Mouse (Mus musculus) midbrain, embryonic 13.5 days (tissue): ENCODE data around the gene A530016L24Rik. TPM values are rescaled to one million over a fixed set of nuclear protein-coding genes. Genes with fewer than 3 reads are reported as not detected.

Source experiments
- ATAC-seq: fragments of 200-750 bp; cut with Nextera tagmentation; 2 replicates; pipeline ENCODE4 v1.8.0; 2017; ENCODE audit warnings: mild to moderate bottlenecking, moderate TSS enrichment, moderate library complexity
- H3K27ac ChIP-seq: fragments of 300-500 bp; sonication (generic); 2 replicates; pipeline ENCODE4 v1.5.1; 2015; ENCODE audit warnings: inconsistent platforms, mild to moderate bottlenecking, moderate library complexity
- H3K27me3 ChIP-seq: fragments of 300-500 bp; sonication (generic); 2 replicates; pipeline ENCODE4 v1.6.1; 2015; ENCODE audit warnings: mild to moderate bottlenecking, inconsistent platforms
- H3K36me3 ChIP-seq: fragments of 300-500 bp; sonication (generic); 2 replicates; pipeline ENCODE4 v1.6.1; 2015; ENCODE audit warnings: mild to moderate bottlenecking, inconsistent platforms
- H3K4me1 ChIP-seq: fragments of 300-500 bp; sonication (generic); replicated peaks from 2 replicates; pipeline ENCODE4 v1.6.1; 2015; ENCODE audit warnings: inconsistent platforms
- H3K4me2 ChIP-seq: fragments of 300-500 bp; sonication (generic); replicated peaks from 2 replicates; pipeline ENCODE4 v1.6.1; 2015; ENCODE audit warnings: moderate library complexity, mild to moderate bottlenecking, inconsistent platforms
- H3K4me3 ChIP-seq: fragments of 300-500 bp; sonication (generic); replicated peaks from 2 replicates; pipeline ENCODE4 v1.5.1; 2015; ENCODE audit warnings: mild to moderate bottlenecking, inconsistent platforms
- H3K9ac ChIP-seq: fragments of 300-500 bp; sonication (generic); replicated peaks from 2 replicates; pipeline ENCODE4 v1.6.1; 2015; ENCODE audit warnings: mild to moderate bottlenecking, inconsistent platforms
- H3K9me3 ChIP-seq: fragments of 300-500 bp; sonication (generic); 2 replicates; pipeline ENCODE4 v1.6.1; 2016; ENCODE audit warnings: mild to moderate bottlenecking, inconsistent platforms
- WGBS: fragments of 180-500 bp; shearing (Covaris S2); methylation state at CpG from one replicate; pipeline ENCODE4 v1.1.7; 2015; 5-methylcytosine and 5-hydroxymethylcytosine counted together
- polyA plus RNA-seq: library from polyadenylated mRNA; unstranded; fragments of >200 nt; fragmentation: Nextera tagmentation; extraction: Ambion mirVana; gene quantifications from 2 replicates; pipeline ENCODE4 v1.2.1, GENCODE M21; 2015

A530016L24Rik gene
- 0.09 and 0.15 TPM in 2 replicates for polyA plus RNA-seq

- 88% methylated on average over 8 of the region's 8 CpGs for WGBS
- Histone ChIP-seq H3K27ac (no peak within 1 kb of the TSS), H3K4me1 (peaks cover 12% of the 10 kb centered on the region), H3K4me3 (no peak within 1 kb of the TSS), H3K36me3 (no peaks in the 10 kb centered on the region), H3K9ac (no peak within 1 kb of the TSS), H3K4me2 (no peak within 1 kb of the TSS), H3K9me3 (no peaks in the 10 kb centered on the region), H3K27me3 (0 out of 2 replicates have a peak, but pooled peaks cover 6% of the 10 kb centered on the region)
- ATAC-seq, result no peak
These were observed at the start of gene A530016L24Rik for GRCm38 (mm10) chr12:112489134-112489533. Gene A530016L24Rik (plus strand): TSS chr12:112489448.

- Histone ChIP-seq H3K4me2 (no peak overlapping the region), H3K9me3 (no peaks in the 10 kb centered on the region), H3K27ac (no peak overlapping the region), H3K4me1 (peaks cover 18% of the 10 kb centered on the region), H3K9ac (no peak overlapping the region), H3K27me3 (peaks cover 15% of the 10 kb centered on the region), H3K4me3 (no peak overlapping the region), H3K36me3 (no peaks in the 10 kb centered on the region)
- ATAC-seq, result no peak
- 67% methylated on average over 1 of the region's 1 CpGs for WGBS
These were observed 49.3 kb upstream of the A530016L24Rik start for GRCm38 (mm10) chr12:112439993-112440392.

GRCm38 (mm10) chr12:112449144-112449827 is 40.0 kb upstream of the A530016L24Rik start:
- Histone ChIP-seq H3K9me3 (peaks cover 13% of the 10 kb centered on the region), H3K36me3 (no peaks in the 10 kb centered on the region), H3K27me3 (no peaks in the 10 kb centered on the region; the same call in 1 of the 2 replicates), H3K4me3 (no peak overlapping the region), H3K4me1 (peaks cover 27% of the 10 kb centered on the region), H3K9ac (0 out of 2 replicates have a peak overlapping the region, but pooled peaks have one; percentile 3), H3K4me2 (no peak overlapping the region), H3K27ac (0 out of 2 replicates have a peak overlapping the region, but pooled peaks have one; percentile 44)
- no peak for ATAC-seq
- WGBS, result 56% methylated on average over 18 of the region's 18 CpGs

- no peak overlapping the region for H3K9ac ChIP-seq
These were observed 39.4 kb upstream of the A530016L24Rik start for GRCm38 (mm10) chr12:112449828-112450180.

GRCm38 (mm10) chr12:112450883-112451282 is 38.4 kb upstream of the A530016L24Rik start:
- peak; percentile 54 for ATAC-seq
- 13% methylated on average over 6 of the region's 6 CpGs for WGBS

More at GRCm38 (mm10) chr12:112449828-112450180, 39.4 kb upstream of the A530016L24Rik start:
- H3K36me3 ChIP-seq, result no peaks in the 10 kb centered on the region
- no peak for ATAC-seq
- H3K4me3 ChIP-seq, result no peak overlapping the region
- H3K4me2 ChIP-seq, result no peak overlapping the region
- H3K9me3 ChIP-seq, result peaks cover 13% of the 10 kb centered on the region
- H3K4me1 ChIP-seq, result peaks cover 27% of the 10 kb centered on the region
- H3K27me3 ChIP-seq, result no peaks in the 10 kb centered on the region; the same call in 1 of the 2 replicates
- 67% methylated on average over 8 of the region's 8 CpGs for WGBS
- H3K27ac ChIP-seq, result 0 out of 2 replicates have a peak overlapping the region, but pooled peaks have one; percentile 44

GRCm38 (mm10) chr12:112451381-112451780 is 37.9 kb upstream of the A530016L24Rik start:
- Histone ChIP-seq H3K4me2 (no peak overlapping the region), H3K9me3 (peaks cover 11% of the 10 kb centered on the region), H3K9ac (no peak overlapping the region), H3K36me3 (no peaks in the 10 kb centered on the region), H3K4me1 (peaks cover 27% of the 10 kb centered on the region), H3K27ac (no peak overlapping the region), H3K4me3 (no peak overlapping the region), H3K27me3 (peaks cover 2% of the 10 kb centered on the region)
- 77% methylated on average over 1 of the region's 1 CpGs for WGBS
- peak; percentile 53 for ATAC-seq

More at GRCm38 (mm10) chr12:112450883-112451282, 38.4 kb upstream of the A530016L24Rik start:
- Histone ChIP-seq H3K36me3 (no peaks in the 10 kb centered on the region), H3K9me3 (peaks cover 13% of the 10 kb centered on the region), H3K27ac (0 out of 2 replicates have a peak overlapping the region, but pooled peaks have one; percentile 3), H3K27me3 (peaks cover under 1% of the 10 kb centered on the region; the same call in 1 of the 2 replicates), H3K9ac (no peak overlapping the region), H3K4me3 (no peak overlapping the region), H3K4me2 (no peak overlapping the region), H3K4me1 (peaks cover 27% of the 10 kb centered on the region)

- no peaks in the 10 kb centered on the region for H3K36me3 ChIP-seq
- no peak overlapping the region for H3K4me3 ChIP-seq
- peaks cover 2% of the 10 kb centered on the region for H3K27me3 ChIP-seq
- H3K9me3 ChIP-seq, result peaks cover 6% of the 10 kb centered on the region; the same call in 1 of the 2 replicates
- ATAC-seq, result no peak
- H3K27ac ChIP-seq, result no peak overlapping the region
- no peak overlapping the region for H3K9ac ChIP-seq
- WGBS, result 71% methylated on average over 9 of the region's 9 CpGs
- no peak overlapping the region for H3K4me2 ChIP-seq
- H3K4me1 ChIP-seq, result peaks cover 27% of the 10 kb centered on the region
These were observed 37.4 kb upstream of the A530016L24Rik start for GRCm38 (mm10) chr12:112451826-112452225.

- H3K9me3 ChIP-seq, result no peaks in the 10 kb centered on the region
- H3K27ac ChIP-seq, result no peak overlapping the region
- 88% methylated on average over 6 of the region's 6 CpGs for WGBS
- peaks cover 12% of the 10 kb centered on the region for H3K27me3 ChIP-seq
- H3K4me3 ChIP-seq, result no peak overlapping the region
- ATAC-seq, result no peak
- no peak overlapping the region for H3K9ac ChIP-seq
- no peaks in the 10 kb centered on the region for H3K36me3 ChIP-seq
- H3K4me2 ChIP-seq, result no peak overlapping the region
- H3K4me1 ChIP-seq, result peaks cover 20% of the 10 kb centered on the region
These were observed 33.0 kb upstream of the A530016L24Rik start for GRCm38 (mm10) chr12:112456144-112456713.

- no peaks in the 10 kb centered on the region for H3K36me3 ChIP-seq
- H3K27me3 ChIP-seq, result peaks cover 15% of the 10 kb centered on the region
- no peaks in the 10 kb centered on the region for H3K9me3 ChIP-seq
- H3K4me3 ChIP-seq, result no peak overlapping the region
- WGBS, result 11% methylated on average over 4 of the region's 4 CpGs
- H3K9ac ChIP-seq, result no peak overlapping the region
- peak; percentile 73 for ATAC-seq
- H3K4me1 ChIP-seq, result peaks cover 21% of the 10 kb centered on the region
- no peak overlapping the region for H3K27ac ChIP-seq
- H3K4me2 ChIP-seq, result no peak overlapping the region
These were observed 31.4 kb upstream of the A530016L24Rik start for GRCm38 (mm10) chr12:112457839-112458238.

- H3K9me3 ChIP-seq, result no peaks in the 10 kb centered on the region
- WGBS, result 55% methylated on average over 12 of the region's 12 CpGs
- ATAC-seq, result no peak
- H3K4me3 ChIP-seq, result no peak overlapping the region
- no peak overlapping the region for H3K9ac ChIP-seq
- H3K4me2 ChIP-seq, result no peak overlapping the region
- H3K27ac ChIP-seq, result peak overlapping the region; percentile 30; the same call in 1 of the 2 replicates
- no peaks in the 10 kb centered on the region for H3K36me3 ChIP-seq
- H3K27me3 ChIP-seq, result peaks cover 16% of the 10 kb centered on the region
- peaks cover 31% of the 10 kb centered on the region for H3K4me1 ChIP-seq
These were observed 26.8 kb upstream of the A530016L24Rik start for GRCm38 (mm10) chr12:112462423-112462822.

GRCm38 (mm10) chr12:112463209-112463608 is 26.0 kb upstream of the A530016L24Rik start:
- 84% methylated on average over 4 of the region's 4 CpGs for WGBS
- Histone ChIP-seq H3K9ac (no peak overlapping the region), H3K4me1 (peaks cover 24% of the 10 kb centered on the region), H3K36me3 (no peaks in the 10 kb centered on the region), H3K9me3 (no peaks in the 10 kb centered on the region), H3K4me3 (no peak overlapping the region), H3K4me2 (no peak overlapping the region), H3K27me3 (peaks cover 17% of the 10 kb centered on the region), H3K27ac (no peak overlapping the region)
- no peak for ATAC-seq

- no peak overlapping the region for H3K4me3 ChIP-seq
- no peak for ATAC-seq
- no peak overlapping the region for H3K9ac ChIP-seq
- no peak overlapping the region for H3K4me2 ChIP-seq
- WGBS, result 84% methylated on average over 3 of the region's 3 CpGs
- no peaks in the 10 kb centered on the region for H3K36me3 ChIP-seq
- H3K27me3 ChIP-seq, result peaks cover 17% of the 10 kb centered on the region
- H3K9me3 ChIP-seq, result no peaks in the 10 kb centered on the region
- no peak overlapping the region for H3K27ac ChIP-seq
- H3K4me1 ChIP-seq, result peaks cover 21% of the 10 kb centered on the region; the same call in 1 of the 2 replicates
These were observed 25.4 kb upstream of the A530016L24Rik start for GRCm38 (mm10) chr12:112463750-112464444.
